In genomic region chr13:38036343-38037043, GRCm38 (mm10) we compare ENCODE assay signal across 8 mouse cellular contexts. TPM values are rescaled to one million over a fixed set of nuclear protein-coding genes. Genes with fewer than 3 reads are reported as not detected.
DNase-seq lines count a peak whose midpoint lies in the region; ATAC-seq lines count a peak whose summit lies in the region.

Gene Riok1 (plus strand): TSS chr13:38036995.

- peaks cover 28% of the 10 kb centered on the region for H3K36me3 ChIP-seq in embryonic facial prominence, embryonic 10.5 days (replicated peaks)
- H3K36me3 ChIP-seq in midbrain, embryonic 11.5 days (ENCODE audit: control insufficient read depth, insufficient read depth, low read length) = peaks cover 4% of the 10 kb centered on the region

- H3K9ac ChIP-seq in midbrain, embryonic 11.5 days (ENCODE audit: low read length) = peak within 1 kb of the TSS; percentile 76

- H3K4me2 ChIP-seq in midbrain, embryonic 11.5 days = peak within 1 kb of the TSS; percentile 87

- H3K9me3 ChIP-seq in embryonic facial prominence, embryonic 10.5 days = no peaks in the 10 kb centered on the region
- no peaks in the 10 kb centered on the region for H3K9me3 ChIP-seq in midbrain, embryonic 11.5 days (ENCODE audit: control insufficient read depth, low read length)

- intact Hi-C loops in left cerebral cortex, postnatal 36 days (cut with DNase I) = loop anchor here (2.0 to 10.0 kb wide), 3 partner anchors 44 to 602 kb away; no protein-coding TSS in a partner anchor

- no peak for ATAC-seq in midbrain, embryonic 11.5 days (ENCODE audit: low FRiP score)

- no peaks in the 10 kb centered on the region for H3K27me3 ChIP-seq in embryonic facial prominence, embryonic 10.5 days (replicated peaks; ENCODE audit: low read depth, poor library complexity, severe bottlenecking)
- H3K27me3 ChIP-seq in midbrain, embryonic 11.5 days (ENCODE audit: control insufficient read depth, insufficient read depth, low read length) = no peaks in the 10 kb centered on the region

- DNase-seq in layer of hippocampus, adult 18-20 months (ENCODE audit: low spot score in 2 of 2) = no peak
- DNase-seq in layer of hippocampus, adult 9-11 months = no peak
- DNase-seq in ZHBTc4 (ENCODE audit: low read depth, low spot score) = peak; percentile 28
- peak; percentile 11 for DNase-seq in embryonic facial prominence, embryonic 10.5 days (ENCODE audit: low spot score)
- DNase-seq in heart, postnatal 4 days = peak; percentile 11
- DNase-seq in left cerebral cortex, postnatal 36 days (ENCODE audit: low spot score in 2 of 2) = no peak
- DNase-seq in midbrain, embryonic 11.5 days (ENCODE audit: low spot score, missing footprints) = no peak
- DNase-seq in thymus, postnatal 25 days = peak; percentile 18

- WGBS in embryonic facial prominence, embryonic 10.5 days = 12% methylated on average over 37 of the region's 37 CpGs
- WGBS in midbrain, embryonic 11.5 days = 11% methylated on average over 35 of the region's 37 CpGs

- H3K27ac ChIP-seq in embryonic facial prominence, embryonic 10.5 days (replicated peaks) = peak within 1 kb of the TSS; percentile 87
- no peak within 1 kb of the TSS for H3K27ac ChIP-seq in midbrain, embryonic 11.5 days (ENCODE audit: low read depth, low read length)

- peaks cover 19% of the 10 kb centered on the region for H3K4me1 ChIP-seq in embryonic facial prominence, embryonic 10.5 days
- peaks cover 4% of the 10 kb centered on the region; the same call in 1 of the 2 replicates for H3K4me1 ChIP-seq in midbrain, embryonic 11.5 days (ENCODE audit: control insufficient read depth, insufficient read depth, low read length)

- peak within 1 kb of the TSS; percentile 95 for H3K4me3 ChIP-seq in embryonic facial prominence, embryonic 10.5 days
- peak within 1 kb of the TSS; percentile 54 for H3K4me3 ChIP-seq in midbrain, embryonic 11.5 days (ENCODE audit: low read depth, low read length)

RNA-seq across cellular contexts. Expression of gene Riok1, which starts in this region (rescaled TPM):
- 10 to 100 TPM; 19.1 to 25.7 TPM for total RNA-seq in layer of hippocampus, adult 18-20 months (2021)
- 58.4 and 61.8 TPM in 2 replicates for polyA plus RNA-seq in embryonic facial prominence, embryonic 10.5 days (2016; fragmentation: Nextera tagmentation; extraction: Ambion mirVana)
- 10 to 100 TPM; 20.7 to 20.8 TPM for total RNA-seq in heart, postnatal 4 days (2021)
- total RNA-seq in left cerebral cortex, postnatal 36 days (2021) = 10 to 100 TPM; 22.9 to 32.0 TPM
- 49.1 and 54.0 TPM in 2 replicates for polyA plus RNA-seq in midbrain, embryonic 11.5 days (2014; fragmentation: Nextera tagmentation; extraction: Ambion mirVana)

Comparison
In these comparisons a context has a peak if more than half of its experiments do, and no peak if none do; other contexts are left out.
1. DNase-seq: peak in ZHBTc4 (single experiment), embryonic facial prominence, embryonic 10.5 days (single experiment), heart, postnatal 4 days (single experiment) and thymus, postnatal 25 days (single experiment); none in layer of hippocampus, adult 18-20 months (0 of 2), layer of hippocampus, adult 9-11 months (single experiment), left cerebral cortex, postnatal 36 days (0 of 2) and midbrain, embryonic 11.5 days (single experiment).